Mouse (Mus musculus) skeletal muscle tissue, adult 2 months (tissue): ENCODE measurements around the gene Gm5849.
"Not testable (repeated sequence)": the region's sequence is repeated elsewhere in the genome, so short reads cannot be mapped to it uniquely, and the experiment has no call there.

Source experiments
- DNase-seq: peaks from one replicate; pipeline ENCODE4 v3.0.0-alpha.2; 2012; ENCODE audit warnings: low read depth, low spot score

The Gm5849 gene

GRCm38 (mm10) chr3:90777776-90778175, at the start of gene Gm5849:
Gene Gm5849 (minus strand): TSS chr3:90777876.
- not testable (repeated sequence) for DNase-seq

- no peak for DNase-seq
These were observed 28.0 kb downstream of the Gm5849 start for GRCm38 (mm10) chr3:90749658-90750057.

GRCm38 (mm10) chr3:90726606-90727005, 51.1 kb downstream of the Gm5849 start, which contains the start of gene Pglyrp4:
Gene Pglyrp4 (plus strand): TSS chr3:90726906.
- no peak for DNase-seq
